ENCODE assay signal across 7 mouse cellular contexts in genomic region chr11:69087597-69087996, GRCm38 (mm10). TPM values are rescaled to one million over a fixed set of nuclear protein-coding genes. Genes with fewer than 3 reads are reported as not detected.
A peak's percentile ranks its signal among the peaks of the same experiment; 100 is the strongest.
DNase-seq lines count a peak whose midpoint lies in the region; ATAC-seq and TF ChIP-seq lines count a peak whose summit lies in the region.

No protein-coding gene starts in this region.

- peaks cover 20% of the 10 kb centered on the region for H3K4me1 ChIP-seq in liver, embryonic 11.5 days (replicated peaks; ENCODE audit: control insufficient read depth, insufficient read depth, low read length)
- H3K4me1 ChIP-seq in forebrain, embryonic 12.5 days: peaks cover 22% of the 10 kb centered on the region
- H3K4me1 ChIP-seq in limb, embryonic 10.5 days: peaks cover 49% of the 10 kb centered on the region
- peaks cover 8% of the 10 kb centered on the region for H3K4me1 ChIP-seq in small intestine, adult 2 months (ENCODE audit: control insufficient read depth, insufficient read depth, insufficient read length, low read length)

- peaks cover 12% of the 10 kb centered on the region for H3K36me3 ChIP-seq in liver, embryonic 11.5 days (ENCODE audit: control insufficient read depth, insufficient read depth, low read length)
- peaks cover 21% of the 10 kb centered on the region for H3K36me3 ChIP-seq in forebrain, embryonic 12.5 days (replicated peaks)
- peaks cover 30% of the 10 kb centered on the region for H3K36me3 ChIP-seq in limb, embryonic 10.5 days
- H3K36me3 ChIP-seq in small intestine, adult 2 months (ENCODE audit: control insufficient read depth, insufficient read depth, low read length): peaks cover 8% of the 10 kb centered on the region; the same call in 1 of the 2 replicates

- no peak overlapping the region for H3K27ac ChIP-seq in liver, embryonic 11.5 days (ENCODE audit: low read depth, low read length)
- H3K27ac ChIP-seq in forebrain, embryonic 12.5 days: 0 out of 2 replicates have a peak overlapping the region, but pooled peaks have one; percentile 91
- H3K27ac ChIP-seq in limb, embryonic 10.5 days: peak overlapping the region; percentile 100
- peak overlapping the region; percentile 52; the same call in 1 of the 2 replicates for H3K27ac ChIP-seq in small intestine, adult 2 months (ENCODE audit: insufficient read depth, low read depth, low read length)

- DNase-seq in liver, embryonic 11.5 days (ENCODE audit: low spot score): no peak
- DNase-seq in liver: no peak
- no peak for DNase-seq in limb, embryonic 10.5 days (ENCODE audit: low spot score)
- DNase-seq in spleen, adult 12 weeks (ENCODE audit: low spot score): no peak

- 57% methylated on average over 2 of the region's 2 CpGs for whole genome bisulfite sequencing in liver, embryonic 11.5 days
- WGBS in forebrain, embryonic 12.5 days: 63% methylated on average over 2 of the region's 2 CpGs
- WGBS in limb, embryonic 10.5 days: 69% methylated on average over 2 of the region's 2 CpGs
- WGBS in small intestine, adult 2 months: 86% methylated on average over 2 of the region's 2 CpGs

- H3K4me2 ChIP-seq in liver, embryonic 11.5 days: peak overlapping the region; percentile 84
- H3K4me2 ChIP-seq in forebrain, embryonic 12.5 days: peak overlapping the region; percentile 98

- H3K9me3 ChIP-seq in liver, embryonic 11.5 days (ENCODE audit: control insufficient read depth, low read length): no peaks in the 10 kb centered on the region
- H3K9me3 ChIP-seq in forebrain, embryonic 12.5 days: no peaks in the 10 kb centered on the region
- no peaks in the 10 kb centered on the region for H3K9me3 ChIP-seq in limb, embryonic 10.5 days (replicated peaks)

- H3K4me3 ChIP-seq in liver, embryonic 11.5 days (ENCODE audit: low read depth, low read length): peak overlapping the region; percentile 91
- H3K4me3 ChIP-seq in forebrain, embryonic 12.5 days (replicated peaks): no peak overlapping the region
- H3K4me3 ChIP-seq in limb, embryonic 10.5 days: peak overlapping the region; percentile 100
- H3K4me3 ChIP-seq in small intestine, adult 2 months (ENCODE audit: low read depth, low read length): no peak overlapping the region

- TF ChIP-seq CTCF in small intestine, adult 2 months (IDR thresholded peaks at IDR 0.05; ENCODE audit: extremely low read depth, insufficient read length, insufficient replicate concordance, low read depth, low read length): no peak

- H3K9ac ChIP-seq in liver, embryonic 11.5 days (ENCODE audit: low read depth, low read length): peak overlapping the region; percentile 97
- peak overlapping the region; percentile 99; the same call in 1 of the 2 replicates for H3K9ac ChIP-seq in forebrain, embryonic 12.5 days

- ATAC-seq in liver, embryonic 11.5 days (replicated peaks; ENCODE audit: low FRiP score): no peak
- ATAC-seq in forebrain, embryonic 12.5 days (ENCODE audit: low FRiP score): no peak
- no peak for ATAC-seq in megakaryocyte progenitor cell, adult 5-6 weeks (replicated peaks; ENCODE audit: poor library complexity)

- H3K27me3 ChIP-seq in liver, embryonic 11.5 days (replicated peaks; ENCODE audit: control insufficient read depth, insufficient read depth, low read length): no peaks in the 10 kb centered on the region
- H3K27me3 ChIP-seq in forebrain, embryonic 12.5 days: no peaks in the 10 kb centered on the region
- no peaks in the 10 kb centered on the region for H3K27me3 ChIP-seq in limb, embryonic 10.5 days (ENCODE audit: low read depth, poor library complexity, severe bottlenecking)
- H3K27me3 ChIP-seq in small intestine, adult 2 months (ENCODE audit: control insufficient read depth, insufficient read depth, low read length): no peaks in the 10 kb centered on the region

- no peak for TF ChIP-seq POLR2A in small intestine, adult 2 months (IDR thresholded peaks at IDR 0.05; ENCODE audit: low read depth, low read length)

RNA-seq across cellular contexts. Expression of gene Vamp2, which starts 0.7 kb away (rescaled TPM):
- polyA plus RNA-seq in liver, embryonic 11.5 days (2014; fragmentation: Nextera tagmentation; extraction: Ambion mirVana): 47.2 and 56.0 TPM in 2 replicates
- 103 and 121 TPM in 2 replicates for polyA plus RNA-seq in forebrain, embryonic 12.5 days (2016; fragmentation: Nextera tagmentation; extraction: Ambion mirVana)
- 51.1 and 72.1 TPM in 2 replicates for polyA plus RNA-seq in limb, embryonic 10.5 days (2016; fragmentation: Nextera tagmentation; extraction: Ambion mirVana)
- polyA plus RNA-seq in small intestine, adult 2 months (2012; rRNA removed): 33.5 and 84.4 TPM in 2 replicates
- total RNA-seq in megakaryocyte progenitor cell, adult 5-6 weeks (2015): 36.6 and 41.2 TPM in 2 replicates
- total RNA-seq in megakaryocyte progenitor cell, adult 5-6 weeks (2017): 8.2 and 12.8 TPM in 2 replicates

RNA-seq across cellular contexts. Expression of gene Per1, which starts 7.4 kb away (rescaled TPM):
- polyA plus RNA-seq in liver, embryonic 11.5 days (2014; fragmentation: Nextera tagmentation; extraction: Ambion mirVana): 6.2 and 6.6 TPM in 2 replicates
- polyA plus RNA-seq in forebrain, embryonic 12.5 days (2016; fragmentation: Nextera tagmentation; extraction: Ambion mirVana): 7.8 and 12.3 TPM in 2 replicates
- polyA plus RNA-seq in limb, embryonic 10.5 days (2016; fragmentation: Nextera tagmentation; extraction: Ambion mirVana): 10.3 and 10.8 TPM in 2 replicates
- polyA plus RNA-seq in small intestine, adult 2 months (2012; rRNA removed): 5.4 and 13.9 TPM in 2 replicates
- total RNA-seq in megakaryocyte progenitor cell, adult 5-6 weeks (2015): 8.3 and 8.8 TPM in 2 replicates
- 4.0 and 4.8 TPM in 2 replicates for total RNA-seq in megakaryocyte progenitor cell, adult 5-6 weeks (2017)

RNA-seq across cellular contexts. Expression of gene Tmem107, which starts 17.0 kb away (rescaled TPM):
- polyA plus RNA-seq in liver, embryonic 11.5 days (2014; fragmentation: Nextera tagmentation; extraction: Ambion mirVana): 39.1 and 43.5 TPM in 2 replicates
- polyA plus RNA-seq in forebrain, embryonic 12.5 days (2016; fragmentation: Nextera tagmentation; extraction: Ambion mirVana): 53.4 and 56.9 TPM in 2 replicates
- 35.8 and 38.6 TPM in 2 replicates for polyA plus RNA-seq in limb, embryonic 10.5 days (2016; fragmentation: Nextera tagmentation; extraction: Ambion mirVana)
- 11.8 and 12.8 TPM in 2 replicates for polyA plus RNA-seq in small intestine, adult 2 months (2012; rRNA removed)
- 18.6 and 23.4 TPM in 2 replicates for total RNA-seq in megakaryocyte progenitor cell, adult 5-6 weeks (2015)
- 23.9 and 40.6 TPM in 2 replicates for total RNA-seq in megakaryocyte progenitor cell, adult 5-6 weeks (2017)

RNA-seq across cellular contexts. Expression of gene Borcs6, which starts 28.1 kb away (rescaled TPM):
- polyA plus RNA-seq in liver, embryonic 11.5 days (2014; fragmentation: Nextera tagmentation; extraction: Ambion mirVana): 5.9 and 6.6 TPM in 2 replicates
- polyA plus RNA-seq in forebrain, embryonic 12.5 days (2016; fragmentation: Nextera tagmentation; extraction: Ambion mirVana): 7.4 and 11.1 TPM in 2 replicates
- polyA plus RNA-seq in limb, embryonic 10.5 days (2016; fragmentation: Nextera tagmentation; extraction: Ambion mirVana): 5.3 and 6.0 TPM in 2 replicates
- 13.2 and 28.5 TPM in 2 replicates for polyA plus RNA-seq in small intestine, adult 2 months (2012; rRNA removed)
- 6.2 and 7.6 TPM in 2 replicates for total RNA-seq in megakaryocyte progenitor cell, adult 5-6 weeks (2015)
- total RNA-seq in megakaryocyte progenitor cell, adult 5-6 weeks (2017): 6.6 and 6.7 TPM in 2 replicates

RNA-seq across cellular contexts. Expression of gene Hes7, which starts 32.6 kb away (rescaled TPM):
- polyA plus RNA-seq in liver, embryonic 11.5 days (2014; fragmentation: Nextera tagmentation; extraction: Ambion mirVana): 0.55 and 0.59 TPM in 2 replicates
- 0.31 and 0.43 TPM in 2 replicates for polyA plus RNA-seq in forebrain, embryonic 12.5 days (2016; fragmentation: Nextera tagmentation; extraction: Ambion mirVana)
- 0.53 and 0.90 TPM in 2 replicates for polyA plus RNA-seq in limb, embryonic 10.5 days (2016; fragmentation: Nextera tagmentation; extraction: Ambion mirVana)
- polyA plus RNA-seq in small intestine, adult 2 months (2012; rRNA removed): 1.1 and 1.7 TPM in 2 replicates
- not detected in 2 replicates for total RNA-seq in megakaryocyte progenitor cell, adult 5-6 weeks (2015)
- total RNA-seq in megakaryocyte progenitor cell, adult 5-6 weeks (2017): not detected in 2 replicates

Comparison
In these comparisons a context has a peak if more than half of its experiments do, and no peak if none do; other contexts are left out.
1. H3K4me3 ChIP-seq: peak in liver, embryonic 11.5 days (single experiment) and limb, embryonic 10.5 days (single experiment); none in forebrain, embryonic 12.5 days (single experiment) and small intestine, adult 2 months (single experiment).